Mouse (Mus musculus): ENCODE data around the gene Tas1r1.

- TF ChIP-seq HCFC1 (IDR thresholded peaks at IDR 0.05; ENCODE audit: borderline replicate concordance, insufficient read depth, low read length) (peak; percentile 99), ZC3H11A (IDR thresholded peaks at IDR 0.05; ENCODE audit: borderline replicate concordance, low read depth, low read length) (no peak), ZNF384 (IDR thresholded peaks at IDR 0.05; ENCODE audit: low read depth, low read length) (no peak), CHD2 (IDR thresholded peaks at IDR 0.05; ENCODE audit: low read depth, low read length) (no peak; the same call in 1 of the 2 replicates)
These were observed 42.0 kb downstream of the Tas1r1 start, which contains the start of gene Phf13 for GRCm38 (mm10) chr4:151996173-151996950.
